Mouse (Mus musculus) heart, embryonic 16.5 days (tissue): ENCODE data around the gene Inca1. TPM values are rescaled to one million over a fixed set of nuclear protein-coding genes. Genes with fewer than 3 reads are reported as not detected.

Experiments
- ATAC-seq: fragments of 200-750 bp; cut with Nextera tagmentation; replicated peaks from 2 replicates; pipeline ENCODE4 v1.8.0; 2017; ENCODE audit warnings: moderate number of reproducible peaks; ENCODE audit not compliant: insufficient read depth, low FRiP score; ENCODE audit errors: extremely low read depth
- H3K27ac ChIP-seq: fragments of 300-500 bp; sonication (generic); 2 replicates; pipeline ENCODE4 v1.5.1; 2014; ENCODE audit warnings: mild to moderate bottlenecking, low read length, control low read depth, moderate library complexity
- H3K27me3 ChIP-seq: fragments of 300-500 bp; sonication (generic); 2 replicates; pipeline ENCODE4 v1.6.1; 2014; ENCODE audit warnings: low read length, mixed read lengths; ENCODE audit not compliant: control insufficient read depth, insufficient read depth
- H3K36me3 ChIP-seq: fragments of 300-500 bp; sonication (generic); 2 replicates; pipeline ENCODE4 v1.6.1; 2014; ENCODE audit not compliant: control insufficient read depth, insufficient read depth
- H3K4me1 ChIP-seq: fragments of 300-500 bp; sonication (generic); 2 replicates; pipeline ENCODE4 v1.6.1; 2014; ENCODE audit warnings: low read length, mixed read lengths; ENCODE audit not compliant: control insufficient read depth, insufficient read depth
- H3K4me2 ChIP-seq: fragments of 300-500 bp; sonication (generic); 2 replicates; pipeline ENCODE4 v1.6.1; 2014; ENCODE audit warnings: low read depth, mild to moderate bottlenecking, control low read depth, low read length
- H3K4me3 ChIP-seq: fragments of 300-500 bp; sonication (generic); 2 replicates; pipeline ENCODE4 v1.5.1; 2014; ENCODE audit warnings: mild to moderate bottlenecking, control low read depth, low read length
- H3K9ac ChIP-seq: fragments of 300-500 bp; sonication (generic); 2 replicates; pipeline ENCODE4 v1.6.1; 2014; ENCODE audit warnings: low read length, control low read depth
- H3K9me3 ChIP-seq: fragments of 300-500 bp; sonication (generic); replicated peaks from 2 replicates; pipeline ENCODE4 v1.6.1; 2016; ENCODE audit warnings: low read length; ENCODE audit not compliant: control insufficient read depth
- WGBS: fragments of 180-500 bp; shearing (Covaris S2); extraction: QIAGEN DNeasy Blood & Tissue Kit; methylation state at CpG from one replicate; pipeline ENCODE4 v1.1.7; 2014; 5-methylcytosine and 5-hydroxymethylcytosine counted together
- polyA plus RNA-seq: library from polyadenylated mRNA; unstranded; fragments of >200 nt; fragmentation: Nextera tagmentation; extraction: Ambion mirVana; gene quantifications from 2 replicates; pipeline ENCODE4 v1.2.1, GENCODE M21; 2015

Gene Inca1
- polyA plus RNA-seq, 1 experiment from 2014 or later: 1.2 TPM

DNA sequence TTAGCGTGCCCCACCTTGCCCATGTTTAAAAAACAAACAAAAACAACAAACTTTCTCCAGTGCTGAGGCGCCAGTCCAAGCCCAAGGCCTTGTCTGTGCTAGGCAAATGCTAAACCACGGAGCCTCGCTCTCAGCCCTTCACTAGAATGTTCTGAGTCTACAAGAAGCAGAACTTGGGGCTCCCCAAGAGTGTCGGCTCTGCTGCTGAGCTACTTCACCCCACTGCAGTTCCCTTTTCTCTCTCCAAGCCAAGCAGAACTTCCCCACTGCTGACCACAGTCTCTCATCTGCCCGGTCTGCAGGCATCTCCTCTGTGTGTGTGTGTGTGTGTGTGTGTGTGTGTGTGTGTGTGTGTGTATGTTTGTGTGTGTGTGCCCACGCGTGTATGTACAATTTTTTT is 20.1 kb downstream of the Inca1 start:
- H3K4me1 ChIP-seq: peaks cover 9% of the 10 kb centered on the region
- H3K36me3 ChIP-seq: peaks cover 15% of the 10 kb centered on the region; the same call in 1 of the 2 replicates
- 89% methylated on average over 8 of the region's 8 CpGs for WGBS
- H3K4me3 ChIP-seq: no peak overlapping the region
- no peak for ATAC-seq
- H3K9me3 ChIP-seq: no peaks in the 10 kb centered on the region
- no peaks in the 10 kb centered on the region for H3K27me3 ChIP-seq
- no peak overlapping the region for H3K9ac ChIP-seq
- H3K4me2 ChIP-seq: no peak overlapping the region
- no peak overlapping the region for H3K27ac ChIP-seq

DNA sequence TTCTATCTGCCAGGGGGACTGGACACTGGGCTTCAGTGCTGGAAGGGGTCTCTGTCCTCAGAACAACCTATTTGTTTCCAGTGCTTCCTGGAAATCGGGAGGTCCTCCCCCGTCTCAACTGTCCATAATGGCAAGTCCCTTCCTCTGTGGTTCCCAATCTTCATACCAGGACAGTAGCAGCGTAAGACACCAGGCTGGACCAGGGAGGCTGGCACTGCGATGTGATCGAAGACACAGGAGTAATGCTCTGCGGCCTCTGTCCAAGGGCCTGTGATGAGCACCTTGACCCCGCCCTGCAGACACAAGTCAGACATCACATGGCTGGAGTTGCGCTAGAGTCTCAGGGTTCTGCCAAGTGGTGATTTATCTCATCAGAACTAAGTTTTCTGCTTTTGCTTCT is 20.6 kb downstream of the Inca1 start:
- no peak overlapping the region for H3K4me3 ChIP-seq
- H3K9me3 ChIP-seq: no peaks in the 10 kb centered on the region
- H3K27me3 ChIP-seq: no peaks in the 10 kb centered on the region
- WGBS: 93% methylated on average over 8 of the region's 8 CpGs
- H3K4me2 ChIP-seq: no peak overlapping the region
- H3K9ac ChIP-seq: no peak overlapping the region
- no peak overlapping the region for H3K27ac ChIP-seq
- ATAC-seq: no peak
- H3K4me1 ChIP-seq: peaks cover 9% of the 10 kb centered on the region
- peaks cover 18% of the 10 kb centered on the region; the same call in 1 of the 2 replicates for H3K36me3 ChIP-seq

DNA sequence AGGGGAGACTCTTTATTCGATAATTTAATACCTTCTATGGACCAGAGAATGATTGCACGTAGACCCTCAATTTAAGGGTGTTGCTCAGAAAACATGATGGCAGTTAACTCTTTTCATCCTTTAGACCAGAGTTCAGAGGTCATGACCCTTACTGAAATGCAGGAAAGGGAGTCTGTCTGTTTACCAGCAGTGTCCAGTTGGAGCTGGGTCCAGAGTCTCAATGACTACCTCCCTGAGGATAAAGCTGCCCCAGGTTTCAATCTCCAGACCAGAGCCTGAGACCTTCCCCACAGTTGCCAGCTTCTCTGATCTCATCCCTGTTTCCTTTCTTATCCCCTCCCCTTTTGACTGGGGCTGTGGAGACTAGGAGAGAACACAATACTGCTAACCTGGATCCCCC is 21.4 kb downstream of the Inca1 start:
- H3K4me2 ChIP-seq: no peak overlapping the region
- H3K36me3 ChIP-seq: peaks cover 16% of the 10 kb centered on the region; the same call in 1 of the 2 replicates
- H3K27me3 ChIP-seq: no peaks in the 10 kb centered on the region
- no peak overlapping the region for H3K4me3 ChIP-seq
- no peak for ATAC-seq
- no peak overlapping the region for H3K9ac ChIP-seq
- 79% methylated on average over 2 of the region's 2 CpGs for WGBS
- H3K9me3 ChIP-seq: no peaks in the 10 kb centered on the region
- H3K27ac ChIP-seq: no peak overlapping the region
- peaks cover 9% of the 10 kb centered on the region for H3K4me1 ChIP-seq

DNA sequence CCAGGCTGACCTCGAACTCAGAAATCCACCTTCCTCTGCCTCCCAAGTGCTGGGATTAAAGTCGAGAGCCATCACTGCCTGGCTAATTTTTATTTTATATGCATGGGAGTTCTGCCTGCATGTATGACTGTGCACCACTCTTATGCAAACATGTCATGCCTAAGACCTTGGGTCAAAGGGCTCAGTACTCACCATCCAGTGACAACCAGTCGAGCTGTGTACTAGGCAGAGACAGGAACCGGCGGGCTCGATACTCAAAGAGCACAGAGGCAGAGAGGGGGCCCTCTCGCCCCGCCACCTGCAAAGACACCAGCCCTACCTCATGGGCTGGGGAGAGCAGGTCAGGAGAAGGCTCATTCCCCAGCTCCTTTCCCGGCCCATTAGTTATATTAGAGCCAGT is 21.9 kb downstream of the Inca1 start:
- Histone ChIP-seq H3K9me3 (no peaks in the 10 kb centered on the region), H3K27ac (no peak overlapping the region), H3K9ac (no peak overlapping the region), H3K4me3 (no peak overlapping the region), H3K4me1 (peaks cover 9% of the 10 kb centered on the region), H3K4me2 (no peak overlapping the region), H3K27me3 (no peaks in the 10 kb centered on the region), H3K36me3 (peaks cover 17% of the 10 kb centered on the region; the same call in 1 of the 2 replicates)
- ATAC-seq: no peak
- 80% methylated on average over 9 of the region's 9 CpGs for WGBS

DNA sequence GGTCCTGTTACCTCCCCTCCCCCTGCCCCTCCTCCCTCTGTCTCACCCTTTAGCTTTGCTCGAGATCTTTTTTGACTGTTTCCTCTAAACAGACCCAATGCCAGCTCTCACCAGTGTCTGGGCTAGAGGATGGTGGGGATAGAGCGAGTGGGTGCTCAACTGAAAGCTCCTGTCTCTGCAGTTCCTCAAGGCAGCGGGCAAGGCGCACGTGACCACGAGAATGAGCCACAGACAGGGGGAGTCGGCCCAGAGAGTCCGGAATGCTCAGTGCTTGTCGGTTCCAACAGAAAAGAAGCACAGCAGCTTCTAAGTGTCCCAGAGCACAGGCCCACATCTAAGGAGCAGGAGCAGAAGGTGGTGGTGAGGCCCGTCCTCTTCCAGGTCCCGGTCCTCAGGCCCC is 25.5 kb downstream of the Inca1 start:
- peaks cover 9% of the 10 kb centered on the region; the same call in 1 of the 2 replicates for H3K36me3 ChIP-seq
- no peaks in the 10 kb centered on the region for H3K9me3 ChIP-seq
- H3K4me3 ChIP-seq: no peak overlapping the region
- 65% methylated on average over 11 of the region's 11 CpGs for WGBS
- H3K4me2 ChIP-seq: no peak overlapping the region
- H3K27me3 ChIP-seq: no peaks in the 10 kb centered on the region
- 0 out of 2 replicates have a peak, but pooled peaks cover 5% of the 10 kb centered on the region for H3K4me1 ChIP-seq
- no peak for ATAC-seq
- no peak overlapping the region for H3K27ac ChIP-seq
- H3K9ac ChIP-seq: no peak overlapping the region

DNA sequence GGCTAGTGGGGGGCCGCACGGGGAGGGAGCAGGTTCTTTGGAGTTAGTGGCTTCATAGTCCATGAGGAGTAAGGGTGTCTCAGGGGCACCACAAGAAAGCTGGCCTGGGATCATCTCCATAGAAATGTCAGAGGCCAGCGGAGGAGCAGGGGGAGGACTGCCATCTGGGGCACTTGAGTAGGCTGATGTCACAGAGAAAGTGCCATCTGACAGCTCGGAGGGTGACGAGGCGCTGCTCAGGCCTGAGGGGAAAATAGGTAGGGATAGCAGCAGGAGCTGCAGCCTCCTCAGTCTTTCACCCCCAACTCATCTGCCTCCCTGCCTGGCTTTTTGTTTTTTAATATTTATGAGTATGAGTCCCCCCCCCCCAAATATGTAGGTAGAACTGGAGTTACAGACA is 25.9 kb downstream of the Inca1 start:
- ATAC-seq: no peak
- Histone ChIP-seq H3K4me1 (0 out of 2 replicates have a peak, but pooled peaks cover 5% of the 10 kb centered on the region), H3K27me3 (no peaks in the 10 kb centered on the region), H3K9me3 (no peaks in the 10 kb centered on the region), H3K4me2 (no peak overlapping the region), H3K9ac (no peak overlapping the region), H3K36me3 (peaks cover 9% of the 10 kb centered on the region; the same call in 1 of the 2 replicates), H3K27ac (no peak overlapping the region), H3K4me3 (no peak overlapping the region)
- 77% methylated on average over 6 of the region's 6 CpGs for WGBS

DNA sequence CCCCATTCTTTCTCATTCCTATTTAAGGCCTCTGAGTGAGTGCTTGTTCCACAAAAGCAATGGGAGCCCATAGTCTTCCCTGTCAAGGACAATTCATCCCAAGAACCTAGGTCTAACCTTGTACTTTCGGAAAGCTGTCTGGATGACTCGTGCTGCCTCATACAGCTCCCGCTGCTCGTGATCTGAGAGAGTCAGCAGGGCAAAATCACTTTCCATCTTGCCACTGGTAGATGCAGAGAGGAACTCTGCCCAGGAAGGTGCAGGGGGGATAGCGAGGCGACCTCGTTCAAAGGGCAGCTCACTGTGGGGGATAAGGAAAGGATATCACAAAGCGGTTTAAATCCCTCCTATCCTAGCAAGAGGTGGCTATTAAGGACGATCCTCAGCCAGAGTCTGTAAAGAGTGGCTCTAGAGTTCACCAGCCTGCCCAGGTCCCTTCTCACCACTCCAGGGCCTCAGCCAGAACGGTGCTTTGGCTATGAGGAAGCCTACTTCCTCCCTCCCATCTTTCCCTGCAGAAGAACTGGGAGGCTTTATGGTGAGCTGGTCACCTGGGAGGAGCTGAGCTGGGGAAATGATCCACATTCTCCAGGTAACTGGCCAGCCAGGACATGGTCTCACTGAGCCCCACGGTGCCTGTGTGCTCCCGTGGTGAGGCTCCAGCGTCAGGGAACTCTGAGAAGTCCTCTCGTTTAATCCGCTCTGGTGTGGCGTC is 28.5 kb downstream of the Inca1 start:
- Histone ChIP-seq H3K4me1 (peaks cover 16% of the 10 kb centered on the region), H3K9ac (no peak overlapping the region; the same call in 1 of the 2 replicates), H3K4me3 (no peak overlapping the region), H3K4me2 (peak overlapping the region; percentile 88), H3K36me3 (peaks cover 12% of the 10 kb centered on the region), H3K9me3 (no peaks in the 10 kb centered on the region), H3K27ac (no peak overlapping the region; the same call in 1 of the 2 replicates), H3K27me3 (no peaks in the 10 kb centered on the region)
- ATAC-seq: no peak
- 79% methylated on average over 16 of the region's 16 CpGs for WGBS

DNA sequence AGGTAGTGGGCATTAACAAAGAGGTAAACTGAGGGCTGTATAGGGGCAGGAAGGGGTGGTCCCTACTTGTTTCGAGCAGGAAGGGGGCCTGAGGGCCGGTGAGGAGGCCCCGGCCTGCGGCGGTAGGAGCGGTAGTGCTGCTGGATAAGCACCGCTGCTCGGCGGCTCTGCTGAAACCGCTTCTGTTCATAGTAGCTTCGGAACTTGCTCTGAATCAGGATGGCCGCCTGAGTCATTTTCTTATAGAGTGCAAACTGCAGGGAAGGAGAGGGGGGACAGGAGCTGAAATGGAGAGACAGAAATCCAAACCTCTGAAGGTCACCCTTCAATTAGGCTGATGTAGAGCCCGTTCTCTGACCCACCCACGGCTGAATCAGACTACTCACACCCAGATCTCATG is 29.5 kb downstream of the Inca1 start:
- Histone ChIP-seq H3K9ac (peak overlapping the region; percentile 86), H3K27me3 (no peaks in the 10 kb centered on the region), H3K4me3 (peak overlapping the region; percentile 68), H3K4me2 (peak overlapping the region; percentile 88), H3K36me3 (peaks cover 17% of the 10 kb centered on the region), H3K9me3 (no peaks in the 10 kb centered on the region), H3K4me1 (peaks cover 13% of the 10 kb centered on the region), H3K27ac (peak overlapping the region; percentile 97)
- no peak for ATAC-seq
- 35% methylated on average over 14 of the region's 14 CpGs for WGBS

DNA sequence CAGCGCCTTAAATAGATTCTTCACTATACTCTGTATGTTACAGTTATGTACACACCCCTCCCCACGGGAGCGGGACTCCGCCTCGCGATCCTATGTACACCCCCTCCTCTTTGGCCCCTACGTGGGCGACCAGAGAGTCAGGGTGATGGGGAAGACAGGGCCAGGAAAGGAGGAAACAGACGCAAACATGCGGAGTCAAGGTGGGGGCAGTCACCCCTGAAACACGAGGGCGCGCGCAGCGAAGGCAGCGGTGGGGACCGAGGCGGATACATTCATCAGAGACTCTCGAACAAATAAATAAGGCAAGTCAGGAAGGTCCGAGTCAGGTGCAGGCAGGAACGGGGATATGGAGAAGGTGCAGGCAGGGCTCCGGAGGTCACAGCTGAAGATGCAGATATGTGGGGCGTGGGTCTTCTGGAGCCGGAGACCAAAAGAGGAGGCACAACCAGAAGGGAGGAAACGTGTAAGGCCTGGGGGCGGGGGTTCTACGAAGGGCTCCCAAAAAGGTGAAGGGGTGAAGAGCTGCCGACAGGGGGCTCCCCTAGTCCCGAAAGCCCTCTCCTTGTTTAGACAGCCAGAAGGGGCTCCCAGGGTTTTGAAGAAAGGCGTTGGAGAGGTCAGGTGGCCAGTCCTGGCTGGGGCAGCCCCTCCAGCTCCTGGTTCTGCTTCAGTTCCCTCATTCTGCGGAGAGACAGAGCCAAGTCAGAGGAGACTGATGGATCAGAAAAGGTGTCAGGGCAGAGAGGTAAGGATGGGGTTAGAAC is 30.2 kb downstream of the Inca1 start:
- Histone ChIP-seq H3K4me1 (peaks cover 13% of the 10 kb centered on the region), H3K9me3 (no peaks in the 10 kb centered on the region), H3K36me3 (peaks cover 21% of the 10 kb centered on the region), H3K27ac (peak overlapping the region; percentile 97), H3K9ac (peak overlapping the region; percentile 86), H3K4me2 (peak overlapping the region; percentile 88), H3K4me3 (peak overlapping the region; percentile 68), H3K27me3 (no peaks in the 10 kb centered on the region)
- peak; percentile 16 for ATAC-seq
- WGBS: under 1% methylated on average over 31 of the region's 31 CpGs
